Comparison of ENCODE assay signal across 12 mouse cellular contexts in the genomic region with DNA sequence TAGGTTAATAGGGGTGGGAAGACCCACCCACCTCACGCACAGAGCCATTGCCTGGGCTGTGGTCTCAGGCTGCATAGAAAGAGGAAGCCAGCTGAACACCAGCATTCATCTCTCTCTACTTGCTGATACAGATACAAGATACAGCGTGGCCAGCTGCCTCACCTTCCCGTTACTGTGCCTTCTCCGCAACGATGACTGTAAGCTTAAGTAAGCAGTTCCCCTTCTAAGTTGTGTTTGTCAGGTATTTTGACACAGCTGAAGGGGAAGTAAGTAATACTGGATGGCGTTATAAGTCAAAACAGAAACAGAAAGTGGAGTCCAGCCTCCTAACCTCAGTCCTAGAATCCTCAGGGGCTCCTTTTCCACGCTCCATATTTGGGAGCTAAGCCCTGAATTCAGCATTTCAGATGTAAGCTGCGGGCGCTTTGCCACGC. TPM values are rescaled to one million over a fixed set of nuclear protein-coding genes. Genes with fewer than 3 reads are reported as not detected.
DNase-seq lines count a peak whose midpoint lies in the region; ATAC-seq and TF ChIP-seq lines count a peak whose summit lies in the region.
"Had no signal": no experiment of that assay in that cellular context is flagged by ENCODE, and none has a peak within 500 bp of the region (broad histone marks: within the 10 kb centered on the region; RNA-seq: fewer than 3 reads in every experiment).

No protein-coding gene starts in this region.

- 79% methylated on average over 10 of the region's 10 CpGs for WGBS in heart, embryonic 16.5 days
- WGBS in liver, embryonic 14.5 days (ENCODE audit: insufficient replicate concordance) = 20% methylated on average over 10 of the region's 10 CpGs
- WGBS in embryonic facial prominence, embryonic 10.5 days = 93% methylated on average over 10 of the region's 10 CpGs

- DNase-seq in heart, postnatal 4 days = no peak
- peak; percentile 10 to 33 (median 12) for DNase-seq in liver, embryonic 14.5 days (ENCODE audit: low read depth in 3 of 3, low spot score in 3 of 3)
- peak; percentile 23 for DNase-seq in spleen, adult 12 weeks (ENCODE audit: low spot score)
- no peak for DNase-seq in adrenal gland, adult (ENCODE audit: inconsistent age in 2 of 2, low spot score in 1 of 2)
- no peak for DNase-seq in embryonic facial prominence, embryonic 10.5 days (ENCODE audit: low spot score)
- DNase-seq in left cerebral cortex, adult 11 months (ENCODE audit: low spot score) = no peak
- DNase-seq: midbrain, embryonic 14.5 days had no signal

- no peaks in the 10 kb centered on the region for H3K9me3 ChIP-seq in heart, embryonic 16.5 days (replicated peaks; ENCODE audit: control insufficient read depth, low read length)
- H3K9me3 ChIP-seq in liver, embryonic 14.5 days (ENCODE audit: control insufficient read depth, low read length) = no peaks in the 10 kb centered on the region
- no peaks in the 10 kb centered on the region for H3K9me3 ChIP-seq in embryonic facial prominence, embryonic 10.5 days
- H3K9me3 ChIP-seq: forebrain, embryonic 15.5 days; limb, embryonic 13.5 days had no signal

- H3K27me3 ChIP-seq in heart, embryonic 16.5 days (ENCODE audit: control insufficient read depth, insufficient read depth, low read length) = no peaks in the 10 kb centered on the region
- no peaks in the 10 kb centered on the region for H3K27me3 ChIP-seq in liver, embryonic 14.5 days (ENCODE audit: control insufficient read depth, insufficient read depth, low read length)
- H3K27me3 ChIP-seq in embryonic facial prominence, embryonic 10.5 days (replicated peaks; ENCODE audit: low read depth, poor library complexity, severe bottlenecking) = no peaks in the 10 kb centered on the region
- H3K27me3 ChIP-seq: forebrain, embryonic 15.5 days; limb, embryonic 13.5 days had no signal

- no peak overlapping the region for H3K4me3 ChIP-seq in heart, embryonic 16.5 days (ENCODE audit: low read length)
- no peak overlapping the region for H3K4me3 ChIP-seq in liver, embryonic 14.5 days (ENCODE audit: insufficient read depth in 1 of 2, low read depth in 2 of 2, low read length in 2 of 2)
- H3K4me3 ChIP-seq in embryonic facial prominence, embryonic 10.5 days = no peak overlapping the region
- H3K4me3 ChIP-seq: forebrain, embryonic 15.5 days; limb, embryonic 13.5 days had no signal

- H3K36me3 ChIP-seq in heart, embryonic 16.5 days (ENCODE audit: control insufficient read depth, insufficient read depth) = no peaks in the 10 kb centered on the region
- H3K36me3 ChIP-seq in liver, embryonic 14.5 days (replicated peaks; ENCODE audit: control insufficient read depth, insufficient read depth, low read depth) = no peaks in the 10 kb centered on the region
- peaks cover 58% of the 10 kb centered on the region for H3K36me3 ChIP-seq in embryonic facial prominence, embryonic 10.5 days (replicated peaks)
- H3K36me3 ChIP-seq: forebrain, embryonic 15.5 days had no signal

- H3K4me1 ChIP-seq in heart, embryonic 16.5 days (ENCODE audit: control insufficient read depth, insufficient read depth, low read length) = peaks cover 2% of the 10 kb centered on the region; the same call in 1 of the 2 replicates
- peaks cover 0 to 7% of the 10 kb centered on the region in 2 experiments; a peak in 2 of 4 replicates for H3K4me1 ChIP-seq in liver, embryonic 14.5 days (replicated peaks; ENCODE audit: control insufficient read depth in 2 of 2, insufficient read depth in 2 of 2, low read length in 1 of 2)
- H3K4me1 ChIP-seq in embryonic facial prominence, embryonic 10.5 days = peaks cover 9% of the 10 kb centered on the region

- H3K27ac ChIP-seq in heart, embryonic 16.5 days (ENCODE audit: low read length) = no peak overlapping the region
- no peak overlapping the region for H3K27ac ChIP-seq in liver, embryonic 14.5 days
- H3K27ac ChIP-seq in embryonic facial prominence, embryonic 10.5 days (replicated peaks) = no peak overlapping the region
- H3K27ac ChIP-seq: forebrain, embryonic 15.5 days; limb, embryonic 13.5 days had no signal

- H3K9ac ChIP-seq in heart, embryonic 16.5 days (ENCODE audit: low read length) = no peak overlapping the region
- no peak overlapping the region for H3K9ac ChIP-seq in liver, embryonic 14.5 days (replicated peaks)
- H3K9ac ChIP-seq: forebrain, embryonic 15.5 days; limb, embryonic 13.5 days had no signal

- H3K4me2 ChIP-seq in heart, embryonic 16.5 days (ENCODE audit: low read depth, low read length) = 0 out of 2 replicates have a peak overlapping the region, but pooled peaks have one; percentile 16
- no peak overlapping the region for H3K4me2 ChIP-seq in liver, embryonic 14.5 days (ENCODE audit: low read depth)
- H3K4me2 ChIP-seq: forebrain, embryonic 15.5 days; limb, embryonic 13.5 days had no signal

- no peak for TF ChIP-seq EP300 in liver, embryonic 14.5 days (IDR thresholded peaks at IDR 0.05; ENCODE audit: low read depth)

- ATAC-seq in heart, embryonic 16.5 days (replicated peaks; ENCODE audit: extremely low read depth, insufficient read depth, low FRiP score) = no peak
- ATAC-seq in activated CD4-positive, CD25-positive, alpha-beta regulatory T cell, adult 4 months = peak; percentile 72
- ATAC-seq in liver, embryonic 14.5 days (ENCODE audit: insufficient read depth) = no peak
- ATAC-seq: forebrain, embryonic 15.5 days; hindbrain, embryonic 16.5 days had no signal

- no peak for TF ChIP-seq CTCF in liver, embryonic 14.5 days (IDR thresholded peaks at IDR 0.05; ENCODE audit: low read depth)

RNA-seq across cellular contexts. Expression of gene Traf6, which starts 54.6 kb away (rescaled TPM):
- 5.8 and 6.2 TPM in 2 replicates for polyA plus RNA-seq in heart, embryonic 16.5 days (2015; fragmentation: Nextera tagmentation; extraction: Ambion mirVana)
- total RNA-seq in heart, postnatal 4 days (2021) = 10 to 100 TPM; 14.3 to 15.0 TPM
- polyA plus RNA-seq in activated CD4-positive, CD25-positive, alpha-beta regulatory T cell, adult 4 months (2017; shearing (Covaris generic)) = 10 to 100 TPM; 14.1 to 14.8 TPM
- polyA plus RNA-seq in liver, embryonic 14.5 days (2012; rRNA removed) = 2.7 and 3.3 TPM in 2 replicates
- 4.5 and 5.3 TPM in 2 replicates for polyA plus RNA-seq in liver, embryonic 14.5 days (2014; fragmentation: Nextera tagmentation; extraction: Ambion mirVana)
- 16.1 and 16.5 TPM in 2 replicates for polyA plus RNA-seq in embryonic facial prominence, embryonic 10.5 days (2016; fragmentation: Nextera tagmentation; extraction: Ambion mirVana)

Comparison
In these comparisons a context has a peak if more than half of its experiments do, and no peak if none do; other contexts are left out.
1. DNase-seq: peak in liver, embryonic 14.5 days (3 of 3) and spleen, adult 12 weeks (single experiment); none in heart, postnatal 4 days (single experiment), adrenal gland, adult (0 of 2), embryonic facial prominence, embryonic 10.5 days (single experiment) and left cerebral cortex, adult 11 months (single experiment).